Mouse (Mus musculus): ENCODE measurements at regions not wholly inside any gene's neighbourhood (a gene's known extent, or its start where the extent isn't known, plus 50 kb on each side); places are given as distances from the start of the nearest gene placed in this dataset.

DNA sequence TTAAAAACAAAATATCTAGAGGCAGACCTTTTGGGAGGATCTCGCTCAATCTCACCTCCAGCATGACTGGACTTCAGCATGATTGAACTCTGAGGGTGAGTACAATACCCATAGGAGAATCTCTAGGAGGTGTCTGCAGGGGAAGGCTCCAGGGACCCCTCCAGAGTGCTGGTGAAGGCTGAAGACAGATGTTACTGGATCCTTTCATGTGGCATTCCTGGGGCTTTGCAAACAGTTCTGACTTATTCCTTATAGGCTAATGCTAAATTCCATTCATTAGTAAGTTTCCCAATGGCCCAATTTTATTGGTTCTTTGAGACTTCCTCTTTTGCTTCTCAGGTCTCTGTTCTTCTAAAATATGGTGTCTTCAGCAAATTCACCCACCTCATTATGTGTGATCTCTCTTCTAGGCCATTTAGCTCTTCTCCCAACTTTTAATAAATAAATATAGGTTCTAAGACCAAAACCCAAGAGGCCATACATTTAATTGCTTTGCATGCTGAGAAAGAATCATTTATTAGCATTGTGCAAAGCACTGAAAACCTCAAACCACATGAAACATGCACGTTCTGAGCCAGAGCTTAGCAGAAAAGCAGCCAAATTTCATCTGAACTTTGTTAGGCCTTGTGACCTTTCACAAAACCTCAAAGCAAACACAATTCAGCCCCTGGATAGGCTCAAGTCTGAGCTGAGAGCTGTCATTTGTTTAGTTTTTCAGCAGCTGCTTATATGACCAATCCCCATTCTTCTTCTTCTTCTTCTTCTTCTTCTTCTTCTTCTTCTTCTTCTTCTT lies 832.8 kb upstream of the 2610301B20Rik start:
- TF ChIP-seq CTCF (conservative IDR thresholded peaks at IDR 0.05 in 1 of 2, IDR thresholded peaks at IDR 0.05 in 1 of 2; ENCODE audit: low read depth in 2 of 2, low read length in 2 of 2): no peak
- no peak for TF ChIP-seq POLR2A (IDR thresholded peaks at IDR 0.05; ENCODE audit: low read depth, low read length)
- TF ChIP-seq KAT2A (IDR thresholded peaks at IDR 0.05; ENCODE audit: insufficient replicate concordance, low read length): no peak
- TF ChIP-seq MEF2A (IDR thresholded peaks at IDR 0.05; ENCODE audit: borderline replicate concordance, low read depth, low read length): no peak
- no peak for TF ChIP-seq SIN3A (IDR thresholded peaks at IDR 0.05; ENCODE audit: low read length)
- no peak for TF ChIP-seq PAX5 (IDR thresholded peaks at IDR 0.05; ENCODE audit: low read length)
- no peak for TF ChIP-seq CHD2 (IDR thresholded peaks at IDR 0.05; ENCODE audit: low read length)
- no peak for TF ChIP-seq JUN (IDR thresholded peaks at IDR 0.05; ENCODE audit: insufficient read depth, low read depth, low read length)
- TF ChIP-seq POLR2AphosphoS2 (IDR thresholded peaks at IDR 0.05; ENCODE audit: low read depth, low read length): no peak
- TF ChIP-seq TCF12 (IDR thresholded peaks at IDR 0.05; ENCODE audit: low read depth, low read length): no peak
- TF ChIP-seq MXI1 (IDR thresholded peaks at IDR 0.05; ENCODE audit: low read depth, low read length): no peak
- TF ChIP-seq NELFE (IDR thresholded peaks at IDR 0.05; ENCODE audit: low read depth, low read length): no peak
- no peak for TF ChIP-seq RAD21 (IDR thresholded peaks at IDR 0.05; ENCODE audit: low read depth, low read length)
